Mouse (Mus musculus) bone marrow, adult 2 months (tissue): ENCODE results near the gene Camkv. TPM values are rescaled to one million over a fixed set of nuclear protein-coding genes. Genes with fewer than 3 reads are reported as not detected.

Experiments
- H3K27ac ChIP-seq: fragments of 200-500 bp; 2 replicates; pipeline ENCODE4 v1.5.1; 2012; ENCODE audit warnings: low read depth, mild to moderate bottlenecking, control low read depth, inconsistent platforms, low read length; ENCODE audit not compliant: control insufficient read depth, poor library complexity, insufficient read depth
- H3K4me1 ChIP-seq: fragments of 200-500 bp; 2 replicates; pipeline ENCODE4 v1.6.1; 2011; ENCODE audit warnings: low read length; ENCODE audit not compliant: control insufficient read depth, insufficient read depth
- H3K4me3 ChIP-seq: fragments of 200-500 bp; replicated peaks from 2 replicates; pipeline ENCODE3; 2011; ENCODE audit warnings: mild to moderate bottlenecking, low read depth, low read length, control low read depth; ENCODE audit not compliant: control insufficient read depth
- CTCF ChIP-seq: fragments of 200-500 bp; IDR thresholded peaks from 2 replicates; pipeline ENCODE4 v1.5.1; 2011; ENCODE audit warnings: low read length, control low read depth; ENCODE audit not compliant: control insufficient read depth, insufficient read depth
- POLR2A ChIP-seq: fragments of 200-500 bp; IDR thresholded peaks from 2 replicates; pipeline ENCODE4 v1.6.1; 2011; ENCODE audit warnings: low read depth, mild to moderate bottlenecking, control low read depth, low read length, borderline replicate concordance; ENCODE audit not compliant: control insufficient read depth
- WGBS: fragments of 180-500 bp; shearing (Covaris S2); methylation state at CpG from one replicate; pipeline ENCODE4 v1.1.7; 2018; 5-methylcytosine and 5-hydroxymethylcytosine counted together
- polyA plus RNA-seq: library from polyadenylated mRNA; stranded (reverse); fragments of >200 nt; gene quantifications from 2 replicates; pipeline ENCODE4 v1.2.4, GENCODE M21; 2011; ENCODE audit warnings: low replicate concordance; ENCODE audit not compliant: missing spikeins, insufficient read depth, insufficient read length

Camkv gene
- polyA plus RNA-seq, 1 experiment, result 0.87 TPM

- peak overlapping the region; percentile 90 for H3K4me3 ChIP-seq
- WGBS, result 18% methylated on average over 19 of the region's 19 CpGs
- peaks cover 24% of the 10 kb centered on the region for H3K4me1 ChIP-seq
- peak overlapping the region; percentile 90 for H3K27ac ChIP-seq
- TF ChIP-seq CTCF (no peak), POLR2A (0 out of 2 replicates have a peak, but pooled peaks have one; percentile 7)
Measured at GRCm38 (mm10) chr9:107984052-107984753, 48.7 kb downstream of the Camkv start.

- Histone ChIP-seq H3K4me1 (peaks cover 23% of the 10 kb centered on the region), H3K4me3 (peak overlapping the region; percentile 90), H3K27ac (peak overlapping the region; percentile 90)
- WGBS, result 10% methylated on average over 9 of the region's 9 CpGs
- TF ChIP-seq POLR2A, result no peak
- no peak for TF ChIP-seq CTCF
Measured at GRCm38 (mm10) chr9:107984754-107985055, 49.2 kb downstream of the Camkv start.

DNA sequence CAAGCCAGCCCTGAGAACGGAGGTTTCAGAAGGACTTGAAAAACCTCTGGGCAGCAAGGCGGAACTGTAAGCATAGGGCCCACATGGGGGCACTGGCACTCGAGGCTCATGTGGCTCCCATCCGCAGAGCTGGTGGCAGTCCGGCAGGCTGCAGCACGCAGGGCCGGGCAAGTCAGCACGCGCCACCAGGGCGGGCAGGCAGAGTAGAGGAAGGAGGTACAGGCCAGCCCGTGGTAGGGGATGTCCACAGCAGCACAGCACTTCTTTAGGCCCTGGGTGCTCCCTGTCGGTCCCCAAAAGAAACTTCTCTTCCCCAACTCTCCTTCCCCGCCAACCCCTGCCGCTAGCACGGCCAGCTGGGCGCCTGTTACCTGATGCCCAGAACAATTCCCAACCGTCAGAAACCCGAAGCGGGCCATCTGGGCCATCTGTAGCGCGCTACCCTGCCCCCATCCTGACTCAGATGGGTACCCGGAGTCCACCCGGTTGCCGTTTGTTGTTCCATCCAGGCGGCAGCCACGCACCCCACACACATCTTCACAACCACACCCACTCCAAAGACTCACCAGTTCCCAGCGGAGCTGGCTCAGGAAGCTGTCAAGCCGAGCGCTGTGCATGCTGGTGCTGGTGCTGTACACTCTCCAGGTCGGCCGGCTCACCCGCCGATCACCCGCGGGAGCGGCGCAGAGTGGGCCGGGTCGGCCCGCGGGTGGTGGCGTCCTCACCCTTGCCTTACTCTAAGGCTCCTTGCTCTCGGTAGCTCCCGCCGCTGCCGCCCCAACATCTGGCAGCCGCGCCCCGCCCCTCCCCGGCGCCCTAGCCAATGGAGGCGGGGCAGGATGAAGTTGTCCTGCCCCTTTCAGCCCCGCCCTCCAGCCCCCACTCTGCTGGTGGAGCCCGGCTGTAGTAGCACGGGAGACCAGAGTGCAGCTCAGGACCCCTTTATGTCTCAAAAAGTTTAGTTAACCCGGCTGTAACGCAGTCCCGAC lies 50.0 kb downstream of the Camkv start, which contains the start of gene Inka1:
Inka1 (minus strand) TSS at position 749 of the 989 bp plus-strand sequence.
- TF ChIP-seq CTCF (0 out of 2 replicates have a peak, but pooled peaks have one; percentile 6), POLR2A (peak; percentile 93)
- WGBS, result under 1% methylated on average over 58 of the region's 58 CpGs
- H3K27ac ChIP-seq, result peak within 1 kb of the TSS; percentile 90
- peak within 1 kb of the TSS; percentile 90 for H3K4me3 ChIP-seq
- peaks cover 21% of the 10 kb centered on the region for H3K4me1 ChIP-seq

- TF ChIP-seq POLR2A (no peak), CTCF (peak; percentile 97)
- Histone ChIP-seq H3K4me1 (peaks cover 17% of the 10 kb centered on the region), H3K4me3 (peak overlapping the region; percentile 24), H3K27ac (no peak overlapping the region)
- under 1% methylated on average over 18 of the region's 18 CpGs for WGBS
Measured at GRCm38 (mm10) chr9:107986376-107986775, 50.9 kb downstream of the Camkv start.

DNA sequence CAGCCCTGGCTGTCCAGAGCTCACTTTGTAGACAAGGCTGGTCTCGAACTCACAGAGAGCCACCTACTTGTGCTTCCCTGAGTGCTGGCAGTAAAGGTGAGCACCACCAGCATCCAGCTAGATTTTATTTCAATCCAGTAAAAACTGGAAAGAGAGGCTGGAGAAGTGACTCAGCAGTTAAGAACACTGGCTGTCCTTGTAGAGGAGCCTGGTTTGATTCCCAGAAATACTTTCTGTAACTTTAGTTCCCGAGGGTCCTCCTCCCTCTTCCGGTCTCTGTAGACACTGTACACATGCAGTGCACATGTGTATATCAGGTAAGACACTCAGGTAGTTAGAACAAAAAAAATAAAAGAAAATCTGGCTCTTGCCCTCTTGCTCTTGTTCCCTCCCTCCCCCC lies 52.5 kb downstream of the Camkv start:
- Histone ChIP-seq H3K4me3 (no peak overlapping the region), H3K4me1 (peaks cover 10% of the 10 kb centered on the region), H3K27ac (no peak overlapping the region)
- TF ChIP-seq CTCF, result no peak
- TF ChIP-seq POLR2A, result no peak
- 55% methylated on average over 3 of the region's 3 CpGs for WGBS

DNA sequence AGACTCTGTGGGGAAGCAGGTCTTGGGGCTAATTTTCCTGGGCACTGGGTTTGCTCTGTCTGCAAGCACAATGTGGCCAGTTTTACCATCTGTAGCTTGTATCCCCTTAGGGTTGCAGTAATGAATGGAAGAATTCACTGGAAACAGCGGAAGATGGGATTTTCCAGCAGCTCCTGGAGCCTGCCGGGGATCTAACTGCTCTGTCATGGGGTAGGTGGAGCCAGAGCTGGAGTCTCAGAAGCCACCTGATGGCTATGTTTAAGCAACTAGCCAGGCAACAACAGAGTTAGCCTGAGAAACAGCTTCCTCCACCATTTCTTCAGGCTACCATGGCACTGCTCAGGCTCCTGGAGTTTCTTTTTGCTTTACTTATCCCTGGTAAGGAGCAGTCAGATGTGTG lies 56.7 kb downstream of the Camkv start, which contains the start of gene Cdhr4:
Cdhr4 (plus strand) TSS at position 301 of the 400 bp plus-strand sequence.
- TF ChIP-seq CTCF (no peak), POLR2A (no peak)
- WGBS, result 69% methylated on average over 2 of the region's 2 CpGs
- Histone ChIP-seq H3K4me1 (no peaks in the 10 kb centered on the region), H3K4me3 (no peak within 1 kb of the TSS), H3K27ac (no peak within 1 kb of the TSS)

- 83% methylated on average over 11 of the region's 11 CpGs for WGBS
- Histone ChIP-seq H3K4me1 (no peaks in the 10 kb centered on the region), H3K27ac (no peak overlapping the region), H3K4me3 (no peak overlapping the region)
- TF ChIP-seq POLR2A (no peak), CTCF (no peak)
Measured at GRCm38 (mm10) chr9:107993013-107993412, 57.5 kb downstream of the Camkv start.

DNA sequence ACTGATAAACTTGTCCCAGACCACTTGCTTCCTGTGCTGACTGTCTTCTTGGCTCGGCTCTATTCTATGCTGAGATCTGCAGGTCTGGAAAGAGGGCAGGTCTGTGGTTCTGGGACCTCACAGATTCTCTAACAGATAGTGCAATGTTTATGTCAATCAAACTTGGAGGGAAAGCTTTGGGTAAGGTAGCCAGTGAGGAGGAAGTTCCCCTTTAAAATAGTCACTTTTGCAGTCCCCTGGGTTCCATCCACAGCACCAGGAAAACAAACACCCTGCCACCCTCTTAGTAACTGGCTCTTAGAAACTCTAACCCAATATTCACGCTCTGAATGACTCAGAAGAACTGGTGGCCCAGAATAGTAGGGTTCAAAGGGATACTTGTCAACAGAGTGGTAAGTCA lies 59.0 kb downstream of the Camkv start:
- TF ChIP-seq CTCF (no peak), POLR2A (no peak)
- no peak overlapping the region for H3K4me3 ChIP-seq
- H3K4me1 ChIP-seq, result no peaks in the 10 kb centered on the region
- 6% methylated on average over 2 of the region's 2 CpGs for WGBS
- no peak overlapping the region for H3K27ac ChIP-seq
